Mouse (Mus musculus) thymus, postnatal 25 days (tissue): Measurements from ENCODE around the gene D2hgdh.

Experiments
- DNase-seq: peaks from one replicate; pipeline ENCODE4 v3.0.0; 2022

Gene D2hgdh

GRCm38 (mm10) chr1:93824609-93825008 is at the start of gene D2hgdh:
Gene D2hgdh (plus strand): TSS chr1:93824909.
- no peak for DNase-seq

- no peak for DNase-seq
Measured at GRCm38 (mm10) chr1:93776686-93777085, 48.0 kb upstream of the D2hgdh start.

GRCm38 (mm10) chr1:93786912-93787311 is 37.8 kb upstream of the D2hgdh start:
- no peak for DNase-seq

GRCm38 (mm10) chr1:93794526-93794925 is 30.2 kb upstream of the D2hgdh start:
- no peak for DNase-seq

- no peak for DNase-seq
Measured at GRCm38 (mm10) chr1:93795886-93796285, 28.8 kb upstream of the D2hgdh start.

GRCm38 (mm10) chr1:93800670-93801503 is 23.8 kb upstream of the D2hgdh start:
- DNase-seq = no peak

- DNase-seq = peak; percentile 92
Measured at GRCm38 (mm10) chr1:93801741-93802238, 22.9 kb upstream of the D2hgdh start, which contains the start of gene Dtymk. Gene Dtymk (minus strand): TSS chr1:93801934.

- DNase-seq = no peak
Measured at GRCm38 (mm10) chr1:93802771-93803170, 21.9 kb upstream of the D2hgdh start.

GRCm38 (mm10) chr1:93803556-93804507 is 20.9 kb upstream of the D2hgdh start, which contains the start of gene Ing5:
Gene Ing5 (plus strand): TSS chr1:93803965.
- peak; percentile 100 for DNase-seq

GRCm38 (mm10) chr1:93804818-93805217 is 19.9 kb upstream of the D2hgdh start:
- DNase-seq = no peak

GRCm38 (mm10) chr1:93805221-93805951 is 19.3 kb upstream of the D2hgdh start:
- no peak for DNase-seq

GRCm38 (mm10) chr1:93808871-93809270 is 15.8 kb upstream of the D2hgdh start:
- no peak for DNase-seq

GRCm38 (mm10) chr1:93810011-93810410 is 14.7 kb upstream of the D2hgdh start:
- DNase-seq = no peak

- no peak for DNase-seq
Measured at GRCm38 (mm10) chr1:93811495-93812039, 13.1 kb upstream of the D2hgdh start.

- DNase-seq = no peak
Measured at GRCm38 (mm10) chr1:93817823-93818532, 6.7 kb upstream of the D2hgdh start.

GRCm38 (mm10) chr1:93818722-93819121 is 6.0 kb upstream of the D2hgdh start:
- no peak for DNase-seq

- no peak for DNase-seq
Measured at GRCm38 (mm10) chr1:93823796-93824495, 763 bp upstream of the D2hgdh start.

- peak; percentile 94 for DNase-seq
Measured at GRCm38 (mm10) chr1:93825105-93825674, 481 bp downstream of the D2hgdh start.

GRCm38 (mm10) chr1:93825771-93826539 is 1.2 kb downstream of the D2hgdh start:
- DNase-seq = peak; percentile 30

GRCm38 (mm10) chr1:93826540-93826835 is 1.8 kb downstream of the D2hgdh start:
- no peak for DNase-seq
